Mouse (Mus musculus) embryonic fibroblast, embryonic 13.5 days (primary cell): Measurements from ENCODE around the gene Atxn7l3.

ENCODE experiments used
- CTCF ChIP-seq: IDR thresholded peaks from 2 replicates; pipeline ENCODE4 v1.5.1; 2011; ENCODE audit warnings: mild to moderate bottlenecking, control low read depth, low read length, moderate library complexity, borderline replicate concordance; ENCODE audit not compliant: insufficient read depth
- POLR2A ChIP-seq: IDR thresholded peaks from 2 replicates; pipeline ENCODE4 v1.6.1; 2011; ENCODE audit warnings: low read depth, mild to moderate bottlenecking, control low read depth, low read length, moderate library complexity

GRCm38 (mm10) chr11:102344458-102344857, 48.0 kb upstream of the Atxn7l3 start:
- no peak for TF ChIP-seq CTCF
- no peak for TF ChIP-seq POLR2A
